Mouse (Mus musculus) NIH3T3 (cell line): Measurements from ENCODE around the gene Ddah2.
"Not testable (repeated sequence)": the region's sequence is repeated elsewhere in the genome, so short reads cannot be mapped to it uniquely, and the experiment has no call there.

Source experiments
- DNase-seq: peaks from one replicate; pipeline ENCODE4 v3.0.0-alpha.2; 2012; ENCODE audit warnings: low read depth

Ddah2 gene

DNA sequence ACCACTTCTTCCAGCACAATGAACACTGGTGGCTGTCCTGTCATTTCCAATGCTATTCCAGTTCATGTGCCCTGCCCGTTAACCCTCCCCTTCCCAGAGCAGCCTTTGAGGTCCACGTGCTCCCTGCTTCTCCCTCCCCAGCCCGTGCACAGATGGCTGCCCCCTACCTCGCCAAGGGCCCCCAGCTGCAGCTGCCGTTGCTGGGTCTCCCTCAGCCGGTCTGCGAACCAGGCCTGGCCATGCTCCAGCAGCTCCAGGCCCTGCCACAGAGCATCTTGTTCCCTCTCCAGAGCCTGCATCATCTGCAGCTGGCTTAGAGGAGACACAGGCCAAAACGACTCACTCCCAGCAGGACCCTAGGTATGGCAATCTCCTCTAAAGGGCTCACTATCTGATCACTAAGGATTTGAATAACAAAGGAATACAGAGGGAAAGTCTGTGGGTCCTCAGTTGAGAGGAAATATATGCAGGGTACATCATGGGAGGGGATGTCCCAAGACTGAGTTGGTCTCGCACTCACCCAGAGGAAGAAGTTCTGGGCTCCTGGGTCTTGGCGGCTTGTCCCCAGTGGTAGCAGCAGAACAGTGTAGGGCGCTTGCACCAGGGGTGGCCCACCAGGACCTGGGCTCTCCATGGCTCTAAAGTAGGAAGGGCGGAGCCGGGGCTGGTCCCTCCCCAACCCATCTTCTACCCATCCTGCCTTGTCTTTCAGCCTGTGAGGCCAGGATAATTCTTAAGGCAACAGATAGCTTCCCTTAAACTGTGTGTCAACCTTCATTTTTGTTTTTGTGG, 31.4 kb upstream of the Ddah2 start, which contains the start of gene Sapcd1:
TSS of gene Sapcd1 (minus strand) at position 740 of the 792 bp plus-strand sequence.
- DNase-seq, result peak; percentile 57

DNA sequence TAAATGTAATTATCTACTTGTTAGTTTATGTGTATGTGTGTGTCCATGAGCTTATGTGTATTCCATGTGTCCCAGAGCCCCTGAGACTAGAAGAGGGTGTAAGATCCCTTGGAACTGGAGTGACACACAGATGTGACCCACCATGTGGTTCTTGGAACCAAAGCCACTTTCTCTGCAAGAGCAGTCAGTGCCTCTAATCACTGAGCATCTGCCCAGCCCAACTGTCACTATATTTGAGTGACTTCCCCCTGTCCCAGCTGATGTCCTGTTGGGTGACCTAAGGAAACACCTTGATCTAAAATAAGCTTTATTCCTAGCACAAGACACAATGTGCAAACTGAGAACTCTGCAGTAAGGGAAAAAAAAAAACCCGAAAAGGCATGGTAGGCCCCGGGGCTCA, 30.5 kb upstream of the Ddah2 start:
- no peak for DNase-seq

DNA sequence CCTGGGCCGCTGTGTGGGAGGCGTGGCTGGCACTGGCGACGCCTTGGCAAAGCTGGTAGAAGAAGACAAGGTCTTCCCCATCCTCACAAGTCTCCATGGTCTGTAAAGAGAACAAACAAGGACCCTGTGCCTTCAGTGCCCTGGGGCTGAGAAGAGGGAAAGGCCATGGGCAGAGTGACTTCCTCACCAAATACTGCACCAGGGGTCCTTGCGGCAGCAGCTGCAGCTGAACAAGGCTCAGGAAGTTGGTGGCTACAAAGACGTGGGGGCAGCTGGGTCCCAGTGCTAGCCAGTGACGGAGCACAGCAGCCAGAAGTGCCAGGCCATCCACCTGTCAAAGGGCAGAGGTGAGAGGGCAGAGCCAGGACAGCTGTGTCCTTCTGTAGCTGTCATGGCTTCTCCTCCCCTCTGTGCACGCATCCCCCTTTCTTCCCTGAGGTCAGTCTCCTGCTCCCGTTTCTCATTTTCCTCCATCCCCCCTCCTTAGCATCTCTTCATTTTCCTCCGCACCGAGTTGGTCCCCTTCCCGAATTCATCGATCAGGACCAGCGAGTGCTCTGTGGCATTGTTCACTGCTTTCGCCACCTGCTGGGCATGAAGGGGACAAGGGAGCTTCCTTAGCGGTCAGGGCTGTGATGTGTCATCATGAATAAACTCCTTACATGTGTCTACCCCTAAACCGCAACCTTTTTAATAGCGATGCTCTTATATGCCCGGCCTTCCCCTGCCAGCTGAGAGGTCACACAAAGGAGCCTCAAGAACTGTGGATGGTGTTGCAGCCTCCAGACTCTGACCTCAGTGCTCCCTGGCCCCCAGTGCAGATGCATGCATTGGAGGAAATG, 28.9 kb upstream of the Ddah2 start:
- peak; percentile 53 for DNase-seq

DNA sequence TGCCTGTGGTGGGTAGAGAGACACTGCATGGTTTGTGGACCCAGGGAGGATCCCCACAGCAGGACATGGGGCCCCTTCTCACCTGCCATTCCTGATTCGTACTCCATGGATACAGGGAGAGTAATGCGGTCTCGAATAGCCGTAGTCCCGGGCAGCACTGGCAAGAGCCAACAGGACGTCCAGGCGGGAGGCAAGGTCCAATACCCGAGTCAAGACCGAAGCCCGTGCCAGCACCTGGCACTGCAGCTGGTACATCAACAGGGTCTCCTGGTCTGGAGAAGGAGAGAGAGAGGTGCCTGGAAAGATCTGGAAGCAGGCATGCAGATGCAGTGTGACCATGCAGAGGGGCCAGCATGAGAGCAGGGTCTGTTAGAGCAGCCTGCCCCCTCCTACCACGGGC, 27.6 kb upstream of the Ddah2 start:
- DNase-seq, result no peak

DNA sequence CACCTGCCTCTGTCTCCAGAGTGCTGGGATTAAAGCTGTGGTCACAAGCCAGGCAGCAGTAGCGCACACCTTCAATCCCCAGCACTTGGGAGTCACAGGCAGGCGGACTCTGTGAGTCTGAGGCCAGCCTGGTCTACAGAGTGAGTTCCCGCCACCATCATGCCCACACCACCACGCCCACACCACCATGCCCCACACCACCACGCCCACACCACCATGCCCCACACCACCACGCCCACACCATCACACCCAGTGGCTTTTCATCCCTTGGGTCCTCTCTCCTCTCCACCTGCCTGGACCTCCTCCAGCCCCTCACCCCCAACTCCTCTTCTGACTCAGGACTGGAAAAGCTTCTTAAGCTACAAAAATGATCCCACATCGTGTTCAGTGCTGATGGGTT, 27.0 kb upstream of the Ddah2 start:
- no peak for DNase-seq

DNA sequence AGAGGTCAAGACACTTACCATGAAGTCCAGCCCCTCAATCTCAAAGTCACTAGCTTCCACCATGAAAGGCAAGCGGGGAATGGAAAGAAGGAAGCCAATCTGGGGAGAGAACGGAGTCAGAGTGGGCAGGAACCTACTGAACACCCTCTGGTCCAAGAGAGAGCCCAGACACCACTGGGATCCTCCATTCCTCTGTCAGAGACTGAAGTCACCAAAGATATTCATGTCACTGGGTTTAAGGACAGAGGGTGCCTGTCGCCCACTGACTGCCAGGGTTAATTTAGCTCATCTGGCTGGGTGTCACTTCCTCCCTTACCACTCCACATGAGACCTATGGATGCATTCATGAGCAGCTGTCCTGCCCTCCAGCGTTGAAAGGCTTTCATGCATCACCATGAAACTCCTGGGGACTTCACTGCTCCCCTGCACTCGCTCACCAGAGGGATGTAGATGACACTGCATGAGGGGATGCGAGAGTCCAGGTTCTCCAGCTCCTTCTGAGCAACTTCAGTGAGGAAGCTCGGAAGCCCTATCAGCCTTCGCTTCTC, 26.4 kb upstream of the Ddah2 start:
- no peak for DNase-seq

DNA sequence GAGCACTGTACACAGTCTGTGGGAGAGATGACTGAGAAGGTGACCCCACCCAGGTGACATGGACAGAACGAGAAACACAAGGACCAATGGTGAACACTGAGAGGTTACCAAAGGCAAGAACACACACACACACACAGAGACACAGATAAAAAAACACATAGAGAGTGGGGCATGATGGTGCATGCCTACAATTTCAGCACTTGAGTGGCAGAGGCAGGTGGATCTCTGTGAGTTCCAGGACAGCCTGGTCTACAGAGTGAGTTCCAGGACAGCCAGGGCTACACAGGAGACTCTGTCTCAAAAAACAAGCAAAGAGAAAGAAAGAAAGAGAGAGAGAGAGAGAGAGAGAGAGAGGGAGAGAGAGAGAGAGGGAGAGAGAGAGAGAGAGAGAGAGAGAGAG, 25.1 kb upstream of the Ddah2 start:
- DNase-seq, result not testable (repeated sequence)

DNA sequence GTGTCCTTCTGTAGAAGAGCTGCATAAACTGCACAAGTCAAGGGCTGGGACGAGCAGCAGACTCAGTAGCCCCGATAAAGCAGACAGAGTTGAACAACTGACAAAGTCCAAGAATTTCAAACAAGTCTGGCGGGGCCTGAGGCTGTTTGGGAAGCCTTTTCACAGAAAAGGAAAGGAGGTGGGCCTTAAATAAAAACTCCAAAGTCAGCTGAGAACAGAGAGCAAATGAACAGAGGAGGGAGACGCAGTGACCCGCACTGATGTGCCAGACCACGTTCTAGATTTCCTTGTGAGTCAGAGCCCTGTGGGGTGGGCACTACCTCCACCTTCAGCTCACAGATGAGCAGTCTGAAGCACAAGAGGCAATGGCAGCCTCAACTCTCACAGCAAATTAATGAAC, 23.9 kb upstream of the Ddah2 start:
- peak; percentile 50 for DNase-seq

DNA sequence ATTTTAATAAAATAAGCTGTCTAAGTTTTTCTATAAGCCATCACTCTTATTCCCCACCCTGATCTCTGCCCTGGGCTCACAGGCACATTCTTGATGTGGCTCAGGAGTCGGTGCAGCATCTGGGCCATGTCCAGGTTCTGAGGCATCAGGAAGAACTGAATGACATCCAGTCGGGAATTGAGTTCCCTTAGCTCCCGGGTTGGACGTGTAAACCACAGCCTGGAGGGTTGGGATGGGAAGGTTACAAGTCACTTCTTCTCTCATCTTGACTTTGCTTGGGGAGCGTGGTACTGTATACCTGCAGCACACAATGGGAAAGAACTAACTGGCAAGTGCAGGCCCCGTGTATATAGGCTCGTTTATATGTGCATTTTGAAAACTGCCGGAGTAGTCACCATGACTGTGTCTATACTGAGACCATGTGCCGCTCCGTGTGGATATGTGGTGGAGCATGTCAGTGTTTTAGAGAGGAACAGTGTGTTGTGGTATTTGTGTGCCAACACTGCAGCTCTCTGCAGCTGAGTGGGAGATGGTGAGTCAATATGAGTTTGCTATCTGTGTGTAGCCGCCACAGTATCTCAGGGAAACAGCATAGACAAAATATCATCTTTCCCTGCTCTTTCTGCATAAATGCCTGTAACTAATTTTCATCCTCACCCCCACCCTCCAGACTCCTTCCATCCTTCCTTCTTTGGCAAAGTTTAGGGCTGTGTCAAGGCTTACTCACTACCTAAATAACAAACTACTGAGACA, 19.5 kb upstream of the Ddah2 start:
- peak; percentile 88 for DNase-seq

DNA sequence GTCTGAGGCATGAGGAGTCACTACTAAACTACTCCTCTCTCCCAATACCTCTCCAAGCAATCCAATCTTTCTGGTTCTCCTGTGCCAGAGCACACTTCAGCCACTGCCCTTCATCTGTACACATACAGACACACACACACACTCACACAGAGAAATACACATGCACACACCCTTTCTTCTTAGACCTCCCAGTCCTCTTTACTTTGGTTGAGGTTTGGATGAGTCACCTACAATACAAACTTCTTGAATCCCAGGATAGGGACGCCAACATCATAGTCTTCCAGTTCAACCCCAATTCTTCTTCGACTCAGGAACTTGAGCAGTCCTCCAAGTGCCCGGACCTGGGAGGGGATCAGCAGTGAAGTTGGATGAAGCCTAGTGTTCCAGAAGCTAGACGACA, 15.0 kb upstream of the Ddah2 start:
- peak; percentile 55 for DNase-seq

DNA sequence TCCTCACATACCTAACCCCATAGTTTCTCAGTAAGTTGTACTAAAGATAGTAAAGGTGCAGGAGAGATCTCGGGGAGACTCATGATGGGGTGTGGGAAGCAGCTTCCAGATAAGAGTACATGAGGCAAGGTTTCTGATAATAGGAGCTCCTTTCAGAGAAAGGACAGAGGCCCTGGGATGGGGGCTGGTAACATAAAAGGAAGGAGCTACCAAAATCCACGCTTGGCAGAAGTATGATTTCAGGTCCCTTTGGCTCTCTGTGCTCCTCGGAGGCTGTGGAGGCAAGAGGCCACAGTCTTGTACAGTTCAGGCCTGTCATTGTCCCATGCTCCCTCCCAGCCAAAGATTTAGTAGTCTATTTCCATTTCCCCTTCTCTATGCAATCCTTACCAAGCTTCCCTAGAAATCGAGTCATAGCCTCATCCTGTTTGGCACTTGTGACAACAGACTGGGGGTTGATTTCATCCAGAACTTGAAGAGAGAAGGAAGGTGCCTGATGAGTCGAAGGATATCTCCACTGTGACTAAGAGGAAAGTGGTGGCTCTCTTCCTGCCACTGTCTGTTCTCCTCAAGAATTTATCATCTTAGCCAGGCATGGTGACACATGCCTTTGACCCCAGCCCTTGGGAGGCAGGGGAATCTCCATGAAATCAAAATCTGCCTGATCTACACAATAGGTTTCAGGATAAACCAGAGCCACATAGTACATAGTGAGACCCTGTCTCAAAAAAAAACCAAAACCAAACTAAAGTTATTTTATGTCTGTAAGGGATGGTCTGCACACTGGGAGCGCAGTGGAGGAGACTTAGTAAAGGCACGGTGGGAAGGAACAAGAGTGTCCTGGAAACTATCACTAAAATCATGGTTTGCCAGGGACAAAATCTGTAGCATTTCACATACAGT, 13.7 kb upstream of the Ddah2 start:
- no peak for DNase-seq

DNA sequence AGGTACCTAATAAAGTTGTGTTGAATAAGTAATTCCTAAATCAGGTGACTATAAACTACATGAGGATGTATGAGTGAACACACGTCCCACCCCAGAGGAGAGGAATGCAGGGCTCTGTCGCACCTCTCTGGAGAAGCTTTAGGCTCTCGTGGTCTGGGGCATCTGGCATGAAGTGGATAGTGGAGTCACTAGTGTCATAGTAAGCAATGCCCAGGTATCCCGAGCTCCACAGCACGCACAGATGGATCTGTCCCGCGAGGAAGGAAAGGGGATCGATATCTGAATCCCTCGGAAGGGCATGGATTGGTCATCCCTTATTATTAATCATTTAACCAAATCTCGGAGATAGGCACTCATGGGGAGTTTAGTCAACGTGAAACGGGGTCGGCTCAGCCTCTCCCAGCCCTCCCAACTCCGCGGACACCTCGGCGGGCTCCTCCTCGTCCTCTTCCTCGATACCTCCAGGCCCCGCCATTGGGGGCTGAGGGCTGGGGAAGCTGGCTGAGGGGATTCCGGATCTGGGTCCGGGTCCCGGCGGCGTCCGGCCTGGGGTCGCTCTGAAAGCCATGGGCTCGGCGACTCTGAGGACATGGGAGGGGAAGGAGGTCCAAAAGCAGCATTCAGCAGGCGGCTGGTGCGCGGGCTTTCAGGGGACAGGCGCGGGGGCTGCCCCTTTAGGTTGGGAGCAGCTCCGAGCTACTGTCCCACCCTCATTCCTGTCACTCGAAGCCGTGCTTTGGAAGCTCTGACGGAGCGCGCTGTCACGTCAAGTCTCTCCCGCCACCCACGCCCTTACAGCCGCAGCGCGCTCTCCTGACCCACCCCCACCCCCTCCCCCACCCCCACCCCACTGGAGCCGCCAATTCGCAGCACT, 12.8 kb upstream of the Ddah2 start:
- DNase-seq, result no peak

DNA sequence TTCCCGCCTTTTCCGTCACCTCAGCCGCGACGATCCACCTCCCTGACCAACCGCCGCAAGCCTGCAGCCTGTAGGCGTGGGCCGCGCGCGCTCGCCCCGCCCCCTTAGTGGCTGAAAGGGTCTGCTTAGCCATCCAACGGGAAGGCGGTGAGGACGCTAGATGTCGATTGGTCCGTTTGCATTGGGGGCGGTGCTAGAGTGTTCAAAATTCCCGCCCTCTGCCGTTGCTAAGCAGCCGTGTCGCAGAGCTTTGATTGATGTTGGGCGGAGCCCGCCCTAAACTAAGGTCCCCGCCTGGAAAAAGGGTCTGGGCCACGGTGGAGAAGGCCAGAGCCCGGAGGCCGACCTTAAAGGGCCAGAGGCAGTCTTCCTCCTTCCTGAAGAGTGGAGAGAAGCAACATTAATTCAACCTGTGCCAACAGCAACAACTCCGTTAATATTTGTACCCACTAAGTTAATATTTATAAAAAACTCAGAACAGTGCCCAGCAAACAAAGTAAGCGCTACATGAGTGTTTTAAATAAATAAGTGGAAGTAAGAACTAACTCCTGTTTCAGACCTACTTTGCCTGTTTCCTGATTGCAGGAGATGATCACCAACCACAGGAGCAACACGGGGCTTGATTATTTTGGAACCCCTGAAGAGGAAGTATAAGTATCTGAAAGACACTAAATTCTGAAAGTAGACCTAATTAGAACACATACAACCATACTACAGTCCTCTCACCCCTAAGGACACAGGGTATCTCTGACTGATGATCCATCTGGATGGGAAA, 12.0 kb upstream of the Ddah2 start, which contains the start of gene Msh5:
TSS of gene Msh5 (minus strand) at position 65 of the 775 bp plus-strand sequence.
- DNase-seq, result peak; percentile 99

DNA sequence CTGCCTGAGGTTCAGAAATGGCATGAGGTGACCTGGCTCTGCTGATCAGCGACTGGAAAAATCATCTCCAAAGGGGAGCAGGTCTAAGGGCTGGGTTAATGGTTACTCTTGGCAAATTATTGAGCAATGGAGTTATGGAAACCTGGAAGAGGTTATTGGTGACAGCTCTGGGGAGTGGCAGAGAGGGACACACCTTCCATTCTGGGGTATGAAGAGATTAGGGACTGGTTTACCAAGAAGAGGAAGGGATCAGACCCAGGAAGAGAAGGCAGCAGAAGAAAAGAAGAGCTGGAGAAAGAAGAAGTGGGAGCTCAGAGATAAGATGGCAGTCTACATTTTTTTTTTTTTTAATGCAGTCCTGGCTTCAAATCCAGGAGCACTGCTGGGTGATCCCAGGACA, 11.1 kb upstream of the Ddah2 start:
- no peak for DNase-seq

DNA sequence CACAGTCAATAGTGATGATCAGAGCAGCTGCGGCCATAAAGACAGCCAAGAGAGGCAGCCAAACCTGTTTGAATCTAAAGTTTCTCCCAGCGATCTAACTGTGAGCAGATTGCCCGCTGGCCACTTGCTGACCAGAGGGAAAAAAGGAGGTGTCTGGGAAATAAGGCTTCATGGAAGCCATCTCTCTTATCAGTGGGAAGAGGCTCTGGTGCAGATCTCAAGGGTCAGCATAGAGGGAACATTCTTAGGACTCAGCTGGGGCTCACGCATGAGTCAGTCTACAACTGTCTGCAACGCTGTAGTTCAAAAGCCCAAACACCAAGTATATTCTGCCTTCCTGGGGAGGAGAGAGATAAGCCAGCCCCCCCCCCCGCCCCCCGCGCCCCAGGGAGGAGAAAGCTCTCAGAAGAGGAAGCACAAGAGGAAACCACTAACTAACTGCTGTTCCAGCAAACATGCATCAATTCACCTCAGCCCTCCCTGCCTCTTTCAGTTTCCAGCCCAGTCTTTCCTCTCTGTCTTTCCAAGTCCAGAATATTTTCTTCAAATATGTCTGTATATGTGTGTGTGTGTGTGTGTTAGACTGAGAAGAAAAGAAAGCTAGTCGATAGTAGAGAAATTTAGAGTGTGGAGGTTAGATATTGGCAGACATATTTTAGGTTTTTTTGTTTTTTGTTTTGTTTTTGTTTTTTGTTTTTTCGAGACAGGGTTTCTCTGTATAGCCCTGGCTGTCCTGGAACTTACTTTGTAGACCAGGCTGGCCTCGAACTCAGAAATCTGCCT, 10.5 kb upstream of the Ddah2 start:
- peak; percentile 53 for DNase-seq

DNA sequence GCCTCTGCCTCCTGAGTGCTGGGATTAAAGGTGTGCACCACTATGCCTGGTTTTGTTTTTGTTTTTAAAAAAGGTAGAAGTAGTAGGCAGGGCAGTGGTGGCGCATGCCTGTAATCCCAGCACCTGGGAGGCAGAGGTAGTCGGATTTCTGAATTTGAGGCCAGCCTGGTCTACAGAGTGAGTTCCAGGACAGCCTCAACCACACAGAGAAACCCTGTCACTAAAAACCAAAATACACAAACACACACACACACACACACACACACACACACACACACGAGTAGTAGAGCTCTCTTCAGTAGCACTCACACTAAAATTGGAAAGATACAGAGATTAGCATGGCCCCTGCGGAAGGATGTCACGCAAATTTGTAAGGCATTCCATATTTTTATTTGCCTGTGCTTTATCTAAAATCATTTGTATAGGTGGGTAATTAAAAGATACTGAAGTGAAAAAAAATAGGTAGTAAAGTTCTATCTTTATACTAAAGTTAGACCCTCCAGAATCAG, 9.8 kb upstream of the Ddah2 start:
- no peak for DNase-seq

DNA sequence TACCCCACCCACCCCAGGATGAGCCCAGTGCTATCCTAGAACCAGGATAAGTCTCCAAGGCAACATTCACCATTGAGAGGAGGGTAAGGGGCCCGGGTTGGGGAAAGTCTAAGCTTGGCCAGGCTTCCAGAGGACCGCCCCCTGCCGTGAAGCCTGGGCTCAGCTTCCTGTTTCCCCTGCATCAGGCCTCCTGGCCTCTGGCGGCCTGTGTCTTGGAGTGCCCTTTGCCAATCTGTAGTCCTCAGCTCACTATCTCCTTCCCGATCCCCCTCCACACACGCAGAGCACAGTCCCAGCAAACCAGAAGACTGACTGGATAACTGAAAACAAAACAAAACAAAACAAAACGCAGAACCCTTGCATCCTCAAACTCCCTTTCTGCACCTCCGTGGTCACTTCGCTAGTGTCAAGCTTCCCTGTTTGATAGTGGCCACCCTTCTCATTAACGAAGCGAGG, 9.2 kb upstream of the Ddah2 start, which contains the start of gene Clic1:
TSS of gene Clic1 (plus strand) at position 406 of the 456 bp plus-strand sequence.
- peak; percentile 90 for DNase-seq
